Mouse (Mus musculus) gastrocnemius, adult 8-10 months (tissue): ENCODE results near the gene Whamm. TPM values are rescaled to one million over a fixed set of nuclear protein-coding genes. Genes with fewer than 3 reads are reported as not detected.

ENCODE experiments used
- DNase-seq, 2 experiments: peaks; one replicate each; pipeline ENCODE4 v3.0.0; 2022; ENCODE audit warnings: low spot score in 2 of 2
- total RNA-seq, 4 experiments: library from RNA; stranded (reverse); gene quantifications; 2 replicates each; pipeline ENCODE4 v1.2.4; 2022

Whamm gene
- 1 to 10 TPM; 7.6 to 9.6 (median 9.1) TPM for total RNA-seq

DNA sequence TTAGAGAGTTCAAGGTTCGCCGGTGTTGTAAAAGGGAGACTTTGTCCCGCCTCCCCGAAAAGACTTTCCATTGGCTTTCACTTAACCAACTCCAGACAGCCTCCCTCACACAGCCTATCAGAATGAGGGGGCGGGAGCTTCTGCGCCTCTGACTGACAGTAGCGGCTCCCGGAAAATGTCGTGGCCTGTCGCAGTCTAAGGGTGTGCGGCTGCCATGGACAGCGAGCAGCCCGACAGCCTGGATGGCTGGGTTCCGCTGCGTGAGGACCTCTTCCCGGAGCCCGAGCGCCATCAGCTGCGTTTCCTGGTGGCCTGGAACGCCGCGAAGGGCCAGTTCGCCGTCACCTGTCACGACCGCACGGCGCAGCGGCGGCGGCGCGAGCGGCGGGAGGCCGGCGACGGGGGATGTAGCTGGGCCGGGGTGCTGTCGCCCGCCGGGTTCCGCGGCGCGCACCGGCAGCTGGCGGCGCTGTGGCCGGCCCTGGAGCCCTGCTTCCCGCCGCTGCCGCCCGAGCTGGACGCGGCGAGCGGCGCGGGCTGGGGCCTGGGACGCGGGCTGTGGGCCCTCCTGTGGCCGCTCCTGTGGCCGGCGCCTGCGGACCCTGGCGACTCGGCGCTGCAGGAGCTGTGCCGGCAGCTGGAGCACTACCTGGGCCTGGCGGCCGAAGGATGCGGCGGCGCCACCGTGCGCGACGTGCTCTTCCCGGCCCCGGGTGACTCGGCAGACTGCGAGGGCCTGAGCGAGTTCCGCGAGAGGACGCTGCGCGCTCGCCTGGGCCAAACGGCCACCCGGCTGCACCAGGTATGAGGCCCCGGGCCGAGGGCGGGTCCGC is at the start of gene Whamm:
Gene Whamm (plus strand): TSS at position 159 of the 833 bp plus-strand sequence.
- DNase-seq: peak; percentile 89 to 91

DNA sequence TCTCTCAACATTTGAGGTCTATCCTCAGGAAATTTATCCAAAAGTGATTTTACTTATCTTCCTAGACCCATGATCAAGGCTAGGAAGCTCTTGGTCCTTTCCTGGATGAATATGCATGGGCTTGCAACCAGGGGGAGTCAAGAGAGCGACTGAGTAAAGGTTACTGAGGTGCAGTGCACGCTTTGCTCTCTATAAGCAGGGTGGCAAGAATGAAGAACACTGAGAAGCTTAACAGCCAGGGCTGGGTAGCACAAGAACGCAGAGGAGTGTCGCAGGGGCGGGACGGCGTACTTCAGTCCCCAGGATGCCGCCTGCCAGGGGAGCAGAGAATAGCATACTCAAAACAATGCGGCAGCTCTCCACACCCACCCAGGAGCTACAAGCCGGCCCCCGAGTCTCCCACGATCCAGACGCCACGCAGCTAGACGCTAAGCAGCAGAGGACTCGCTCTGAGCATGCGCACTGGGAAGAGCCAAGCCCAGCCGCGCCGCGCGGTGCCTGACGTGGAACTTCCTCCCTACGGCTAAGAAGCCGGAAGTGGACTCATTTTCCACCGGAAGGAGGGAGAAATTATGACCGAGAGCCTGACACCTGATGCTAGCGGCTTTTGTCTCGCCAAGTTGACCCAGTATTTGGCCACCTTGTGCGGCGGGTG is 47.9 kb upstream of the Whamm start:
- DNase-seq: peak; percentile 74 to 83

DNA sequence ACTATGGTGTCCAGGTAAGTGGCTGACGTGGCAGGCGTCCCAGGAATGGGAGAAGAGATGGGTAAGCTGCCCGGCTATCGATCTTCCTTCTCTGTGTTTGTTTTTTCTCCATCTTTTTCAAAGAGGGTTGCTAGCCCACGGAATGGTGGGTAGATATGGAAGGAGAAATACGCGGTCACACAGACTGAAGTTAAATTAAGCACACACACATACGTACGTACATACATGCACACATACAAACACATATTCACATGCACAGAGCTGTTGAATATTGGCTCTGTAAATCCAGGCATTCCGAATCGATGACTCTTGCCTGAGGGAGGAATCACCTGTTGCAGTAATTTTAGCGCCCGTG is 47.4 kb upstream of the Whamm start:
- no peak for DNase-seq

- no peak for DNase-seq
Observed at GRCm38 (mm10) chr7:81528918-81529317, 42.1 kb upstream of the Whamm start.

DNA sequence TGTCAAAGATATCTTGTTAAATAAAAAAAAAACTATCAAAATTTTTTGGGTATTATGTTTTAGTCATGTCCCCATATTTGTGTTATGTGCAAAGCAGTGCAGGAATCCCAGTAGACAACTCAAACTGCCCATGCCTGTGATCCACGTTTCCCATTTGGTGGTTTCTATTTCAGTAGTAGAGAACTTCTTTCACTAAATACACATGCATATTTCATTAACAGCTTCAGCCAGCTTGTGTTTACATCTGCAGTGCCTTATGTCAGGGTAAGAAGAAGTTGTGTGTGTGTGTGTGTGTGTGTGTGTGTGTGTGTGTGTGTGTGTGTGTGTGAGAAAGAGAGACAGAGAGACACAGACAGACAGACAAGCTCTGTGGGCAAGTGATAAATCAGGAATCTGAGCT is 39.6 kb upstream of the Whamm start:
- no peak for DNase-seq

- DNase-seq: no peak
Observed at GRCm38 (mm10) chr7:81536478-81536877, 34.6 kb upstream of the Whamm start.

DNA sequence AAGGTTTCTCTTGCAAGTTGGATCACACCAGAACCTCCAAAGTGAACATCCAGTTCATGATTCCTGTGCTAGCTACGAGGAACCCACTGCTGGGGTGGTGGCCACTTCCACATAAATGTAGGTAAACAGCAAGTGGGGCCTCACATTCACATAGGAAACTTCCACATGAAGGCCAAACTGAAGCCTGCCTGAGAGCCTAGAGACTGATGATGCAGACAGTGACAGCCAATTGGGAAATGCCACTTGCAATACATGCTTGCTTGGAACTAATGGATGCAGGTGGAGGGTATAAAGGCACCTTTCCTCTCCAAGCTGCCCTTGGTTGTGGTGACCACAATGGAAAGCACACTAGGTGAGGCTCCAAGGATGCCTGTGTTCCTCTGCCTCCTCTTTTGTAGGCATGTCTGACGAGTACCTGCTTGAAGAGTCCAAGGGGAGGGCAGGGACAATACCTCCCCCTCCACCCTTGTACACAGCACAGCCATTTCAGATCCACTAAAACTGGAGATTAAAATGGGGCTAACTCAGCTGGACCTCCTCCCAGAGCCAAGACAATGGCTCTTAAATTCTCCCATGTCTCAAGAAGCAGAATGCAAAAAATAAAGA is 32.9 kb upstream of the Whamm start:
- DNase-seq: no peak

DNA sequence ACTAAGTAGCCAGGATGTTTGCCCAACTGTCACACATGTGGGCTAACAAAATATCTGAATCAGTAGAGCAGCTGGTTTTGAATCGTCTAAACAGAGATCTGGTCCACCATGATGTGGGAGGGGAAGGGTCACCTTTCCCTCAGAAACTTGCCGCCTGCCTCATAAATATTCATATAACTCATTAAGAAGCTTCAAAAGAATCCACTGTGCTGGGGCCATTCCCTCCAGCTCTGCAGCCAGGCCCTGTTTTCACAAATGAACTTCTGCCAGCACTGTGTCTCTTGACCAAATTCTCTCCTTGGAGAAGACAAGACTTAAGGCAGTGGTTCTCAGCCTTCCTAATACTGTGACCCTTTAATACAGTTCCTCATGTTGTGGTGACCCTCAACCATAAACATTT is 31.5 kb upstream of the Whamm start:
- no peak for DNase-seq

GRCm38 (mm10) chr7:81540999-81541398 is 30.1 kb upstream of the Whamm start:
- no peak for DNase-seq

DNA sequence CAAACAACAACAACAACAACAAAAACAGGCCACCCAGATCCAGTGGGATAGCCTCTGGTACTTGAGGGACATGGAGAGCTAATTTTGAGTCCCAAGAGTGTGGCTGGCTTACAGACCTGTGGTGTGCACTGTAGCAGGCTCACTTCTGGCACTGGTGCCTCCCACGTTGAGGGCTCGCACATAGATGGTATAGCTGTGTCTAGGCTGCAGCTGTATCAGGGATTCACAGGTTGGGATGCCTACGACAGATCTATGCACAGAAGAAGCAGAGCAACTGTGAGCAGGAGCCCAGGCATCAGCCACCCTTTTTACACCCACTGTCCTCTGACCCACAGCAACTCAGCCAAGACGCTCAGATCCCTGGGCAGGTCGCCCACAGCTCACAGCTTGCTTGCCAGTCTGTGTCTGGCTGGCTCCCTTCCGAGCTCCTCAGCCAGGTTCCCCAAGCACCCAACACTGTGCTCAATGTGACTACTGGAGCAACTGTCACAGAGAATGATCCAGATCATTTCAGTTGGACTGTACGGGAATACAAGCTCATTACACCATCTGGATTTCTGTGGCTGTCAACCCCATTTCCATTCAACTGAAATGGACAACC is 29.0 kb upstream of the Whamm start:
- peak; percentile 86 to 93 for DNase-seq

- DNase-seq: no peak
Observed at GRCm38 (mm10) chr7:81542934-81543333, 28.1 kb upstream of the Whamm start.

DNA sequence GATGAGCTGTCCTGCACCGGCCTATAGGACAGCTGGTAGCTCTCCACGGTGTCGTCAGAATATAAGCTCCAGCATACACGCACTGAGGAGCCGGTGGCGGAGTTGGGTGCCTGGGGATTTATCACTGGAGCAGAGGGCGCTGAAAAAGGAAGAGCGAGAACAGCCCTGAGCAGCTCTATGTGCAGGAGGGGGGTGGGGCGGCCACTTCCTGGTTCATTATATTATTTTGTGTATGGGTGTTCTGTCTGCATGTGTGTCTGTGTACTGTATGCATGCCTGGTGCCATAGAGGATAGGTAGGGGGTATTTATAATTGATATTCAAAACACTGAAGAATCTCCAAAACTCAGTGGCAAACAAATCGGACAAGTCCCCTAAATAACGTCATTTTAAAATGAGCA is 22.2 kb upstream of the Whamm start:
- DNase-seq: no peak

DNA sequence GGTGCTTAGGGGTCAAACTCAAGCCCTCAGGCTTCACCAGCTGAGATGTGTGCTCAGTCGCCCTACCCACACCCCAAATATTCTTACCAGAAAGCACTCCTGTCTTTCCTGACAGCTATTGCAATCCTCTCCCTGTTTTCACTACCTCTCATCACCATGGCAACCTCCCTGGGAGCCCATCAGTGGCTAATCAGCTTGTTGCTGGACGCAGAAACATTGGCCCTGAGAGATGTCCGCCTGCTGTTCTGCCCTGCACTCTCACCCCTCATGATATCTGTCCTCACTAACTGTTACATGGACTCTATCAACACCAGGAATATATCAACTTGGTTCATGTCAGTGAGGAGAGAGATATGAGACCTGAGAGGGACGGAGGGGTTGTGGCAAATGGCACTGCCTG is 17.5 kb upstream of the Whamm start:
- DNase-seq: no peak

DNA sequence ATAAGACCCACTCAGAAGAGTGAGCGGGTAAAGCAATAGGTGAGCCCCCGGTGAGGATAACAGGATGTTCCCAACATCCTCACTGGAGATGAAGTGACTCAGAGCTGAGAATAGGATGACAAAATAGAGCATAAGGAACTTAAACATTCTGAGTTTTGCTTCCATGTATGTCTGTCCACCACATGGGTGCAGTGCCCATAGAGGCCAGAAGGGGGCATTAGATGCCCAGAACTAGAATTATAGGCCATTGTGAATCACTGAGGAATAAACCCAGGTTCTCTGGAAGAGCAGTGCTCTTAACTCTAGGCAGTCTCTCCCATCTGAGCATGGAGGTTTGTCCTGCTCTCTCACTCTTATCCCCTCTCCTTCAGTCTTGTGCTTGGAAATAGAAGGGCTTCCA is 16.7 kb upstream of the Whamm start:
- DNase-seq: peak in 1 of 2 experiments; percentile 27

GRCm38 (mm10) chr7:81556839-81557238 is 14.2 kb upstream of the Whamm start:
- no peak for DNase-seq

- no peak for DNase-seq
Observed at GRCm38 (mm10) chr7:81557252-81557984, 13.6 kb upstream of the Whamm start.

- DNase-seq: no peak
Observed at GRCm38 (mm10) chr7:81557985-81558360, 13.1 kb upstream of the Whamm start.

GRCm38 (mm10) chr7:81559231-81559980 is 11.7 kb upstream of the Whamm start:
- no peak for DNase-seq

DNA sequence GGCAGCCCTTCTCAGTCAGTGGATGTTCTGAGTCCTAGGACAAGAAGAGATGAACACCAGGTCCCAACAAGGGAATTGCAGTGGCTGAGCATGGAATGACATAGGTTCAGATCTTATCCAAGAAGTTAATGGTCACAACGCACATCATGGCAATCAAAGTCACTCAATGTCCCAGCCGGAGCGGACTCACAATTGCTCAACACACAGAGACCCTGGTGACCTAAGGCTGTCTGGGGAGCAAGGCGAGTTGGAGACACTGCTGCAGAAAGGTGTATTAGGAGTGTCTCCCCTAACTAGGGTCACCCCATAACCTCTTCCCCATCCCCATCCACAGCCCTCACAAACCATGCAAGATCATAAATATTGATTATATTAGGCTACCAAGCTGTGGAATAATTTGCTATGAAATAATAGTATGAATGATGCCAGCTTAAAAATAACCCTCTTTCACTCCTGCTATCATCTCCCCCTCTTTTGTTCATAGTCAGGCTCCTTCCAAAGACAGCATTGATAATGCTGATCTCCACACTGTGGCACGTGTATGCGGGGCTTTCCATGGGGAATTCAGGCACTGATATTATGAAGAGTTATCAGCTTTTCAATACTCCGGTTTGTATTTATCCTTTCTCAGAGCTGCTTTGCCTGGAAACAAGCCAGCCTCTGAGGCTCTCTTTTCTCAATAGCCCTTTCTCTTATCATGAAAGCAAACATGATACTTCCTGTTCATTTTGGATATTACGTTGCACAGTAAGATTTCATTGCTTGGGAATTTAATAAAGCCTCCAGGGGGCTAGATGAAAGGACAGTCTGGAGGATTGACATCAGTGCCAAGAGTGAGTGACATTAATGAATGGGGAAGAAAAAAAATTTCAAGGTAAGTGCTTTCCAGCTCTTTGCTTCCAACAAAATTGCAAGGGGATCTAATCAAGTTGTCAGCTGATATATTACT is 10.7 kb upstream of the Whamm start:
- DNase-seq: no peak

- DNase-seq: no peak
Observed at GRCm38 (mm10) chr7:81561211-81561610, 9.9 kb upstream of the Whamm start.
